Mouse (Mus musculus) large intestine, adult 2 months (tissue): ENCODE measurements around the gene Stambp. TPM values are rescaled to one million over a fixed set of nuclear protein-coding genes. Genes with fewer than 3 reads are reported as not detected.
A peak's percentile ranks its signal among the peaks of the same experiment; 100 is the strongest.

Experiments used
- DNase-seq: peaks from one replicate; pipeline ENCODE4 v3.0.0-alpha.2; 2012; ENCODE audit warnings: low read depth, low spot score
- WGBS: fragments of 180-500 bp; shearing (Covaris S2); methylation state at CpG from one replicate; pipeline ENCODE4 v1.1.7; 2018; 5-methylcytosine and 5-hydroxymethylcytosine counted together
- polyA plus RNA-seq: library from polyadenylated mRNA; depleted of rRNA; stranded (reverse); fragments of >200 nt; gene quantifications from 2 replicates; pipeline ENCODE4 v1.2.3, GENCODE M21; 2012

Stambp gene
- polyA plus RNA-seq, 1 experiment = 14.4 TPM

- peak; percentile 89 for DNase-seq
- 3% methylated on average over 37 of the region's 37 CpGs for WGBS
These were observed 475 bp downstream of the Stambp start for GRCm38 (mm10) chr6:83571840-83572667.

- no peak for DNase-seq
- WGBS = 65% methylated on average over 20 of the region's 20 CpGs
These were observed 3.3 kb downstream of the Stambp start for GRCm38 (mm10) chr6:83568901-83569862.

GRCm38 (mm10) chr6:83555972-83556371, 16.6 kb downstream of the Stambp start:
- no peak for DNase-seq
- 79% methylated on average over 6 of the region's 6 CpGs for WGBS

- no peak for DNase-seq
- 73% methylated on average over 5 of the region's 5 CpGs for WGBS
These were observed 24.2 kb downstream of the Stambp start for GRCm38 (mm10) chr6:83548346-83548745.

- WGBS = 90% methylated on average over 3 of the region's 3 CpGs
- no peak for DNase-seq
These were observed 26.8 kb downstream of the Stambp start for GRCm38 (mm10) chr6:83545778-83546177.

- WGBS = 67% methylated on average over 11 of the region's 11 CpGs
- no peak for DNase-seq
These were observed 30.6 kb downstream of the Stambp start for GRCm38 (mm10) chr6:83541756-83542456.

- DNase-seq = no peak
- 47% methylated on average over 4 of the region's 4 CpGs for WGBS
These were observed 32.5 kb downstream of the Stambp start for GRCm38 (mm10) chr6:83540017-83540416.

GRCm38 (mm10) chr6:83536795-83537059, 35.8 kb downstream of the Stambp start:
- no peak for DNase-seq
- WGBS = 59% methylated on average over 6 of the region's 6 CpGs

GRCm38 (mm10) chr6:83536028-83536794, 36.3 kb downstream of the Stambp start, which contains the start of gene Actg2:
TSS of gene Actg2 (minus strand) at chr6:83536265.
- no peak for DNase-seq
- WGBS = 55% methylated on average over 12 of the region's 12 CpGs

GRCm38 (mm10) chr6:83532608-83533007, 39.9 kb downstream of the Stambp start:
- DNase-seq = no peak
- WGBS = 66% methylated on average over 2 of the region's 2 CpGs

- 26% methylated on average over 6 of the region's 6 CpGs for WGBS
- no peak for DNase-seq
These were observed 49.3 kb downstream of the Stambp start for GRCm38 (mm10) chr6:83523194-83523593.

GRCm38 (mm10) chr6:83521784-83522183, 50.7 kb downstream of the Stambp start:
- WGBS = 23% methylated on average over 6 of the region's 6 CpGs
- no peak for DNase-seq

- 61% methylated on average over 3 of the region's 3 CpGs for WGBS
- DNase-seq = no peak
These were observed 53.9 kb downstream of the Stambp start for GRCm38 (mm10) chr6:83518637-83519036.

- no peak for DNase-seq
- 70% methylated on average over 3 of the region's 3 CpGs for WGBS
These were observed 57.4 kb downstream of the Stambp start for GRCm38 (mm10) chr6:83515172-83515571.

- 0% methylated on average over 1 of the region's 1 CpGs for WGBS
- no peak for DNase-seq
These were observed 60.0 kb downstream of the Stambp start for GRCm38 (mm10) chr6:83512495-83512894.

- 62% methylated on average over 2 of the region's 2 CpGs for WGBS
- DNase-seq = no peak
These were observed 62.3 kb downstream of the Stambp start for GRCm38 (mm10) chr6:83510210-83510609.

- DNase-seq = no peak
These were observed 63.1 kb downstream of the Stambp start for GRCm38 (mm10) chr6:83509442-83509841.

GRCm38 (mm10) chr6:83507168-83507546, 65.4 kb downstream of the Stambp start:
- 12% methylated on average over 6 of the region's 6 CpGs for WGBS
- no peak for DNase-seq

More at GRCm38 (mm10) chr6:83509442-83509841, 63.1 kb downstream of the Stambp start:
- 33% methylated on average over 8 of the region's 8 CpGs for WGBS
